Mouse (Mus musculus): ENCODE data around the gene Cyp2c65. TPM values are rescaled to one million over a fixed set of nuclear protein-coding genes. Genes with fewer than 3 reads are reported as not detected.
"Not testable (repeated sequence)": the region's sequence is repeated elsewhere in the genome, so short reads cannot be mapped to it uniquely, and the experiment has no call there.

The Cyp2c65 gene
- not detected in 2 replicates for polyA plus RNA-seq (2015; fragmentation: Nextera tagmentation; extraction: Ambion mirVana)

GRCm38 (mm10) chr19:39060719-39061118 is at the start of gene Cyp2c65:
Cyp2c65 (plus strand) TSS chr19:39061015.
- Histone ChIP-seq H3K4me3 (replicated peaks; ENCODE audit: low read length) (no peak within 1 kb of the TSS), H3K4me2 (ENCODE audit: low read length) (no peak within 1 kb of the TSS), H3K9ac (replicated peaks; ENCODE audit: low read depth, low read length) (no peak within 1 kb of the TSS), H3K27me3 (replicated peaks; ENCODE audit: control insufficient read depth, insufficient read depth, low read length) (no peaks in the 10 kb centered on the region), H3K27ac (ENCODE audit: low read length) (no peak within 1 kb of the TSS), H3K4me1 (replicated peaks; ENCODE audit: control insufficient read depth, insufficient read depth, low read length) (no peaks in the 10 kb centered on the region), H3K9me3 (ENCODE audit: control insufficient read depth, low read length) (no peaks in the 10 kb centered on the region), H3K36me3 (ENCODE audit: control insufficient read depth, insufficient read depth) (no peaks in the 10 kb centered on the region)
- ATAC-seq, result no peak
- 76% methylated on average over 2 of the region's 2 CpGs for WGBS

- Histone ChIP-seq H3K27ac (ENCODE audit: low read length) (no peak overlapping the region), H3K9ac (replicated peaks; ENCODE audit: low read depth, low read length) (no peak overlapping the region), H3K9me3 (ENCODE audit: control insufficient read depth, low read length) (no peaks in the 10 kb centered on the region), H3K36me3 (ENCODE audit: control insufficient read depth, insufficient read depth) (no peaks in the 10 kb centered on the region), H3K4me1 (replicated peaks; ENCODE audit: control insufficient read depth, insufficient read depth, low read length) (no peaks in the 10 kb centered on the region), H3K27me3 (replicated peaks; ENCODE audit: control insufficient read depth, insufficient read depth, low read length) (no peaks in the 10 kb centered on the region), H3K4me2 (ENCODE audit: low read length) (no peak overlapping the region), H3K4me3 (replicated peaks; ENCODE audit: low read length) (no peak overlapping the region)
- ATAC-seq, result no peak
- WGBS, result 91% methylated on average over 1 of the region's 1 CpGs
Measured at GRCm38 (mm10) chr19:39057928-39058327, 2.9 kb upstream of the Cyp2c65 start.

GRCm38 (mm10) chr19:39098779-39099178 is 38.0 kb downstream of the Cyp2c65 start:
- not testable (repeated sequence) for H3K27me3 ChIP-seq (replicated peaks; ENCODE audit: control insufficient read depth, insufficient read depth, low read length); H3K36me3 ChIP-seq (ENCODE audit: control insufficient read depth, insufficient read depth); H3K9me3 ChIP-seq (ENCODE audit: control insufficient read depth, low read length); H3K4me1 ChIP-seq (replicated peaks; ENCODE audit: control insufficient read depth, insufficient read depth, low read length); H3K4me3 ChIP-seq (replicated peaks; ENCODE audit: low read length); ATAC-seq; H3K9ac ChIP-seq (replicated peaks; ENCODE audit: low read depth, low read length); H3K4me2 ChIP-seq (ENCODE audit: low read length); H3K27ac ChIP-seq (ENCODE audit: low read length)
- 77% methylated on average over 2 of the region's 2 CpGs for WGBS

- WGBS, result 84% methylated on average over 1 of the region's 1 CpGs
- H3K27me3 ChIP-seq (replicated peaks; ENCODE audit: control insufficient read depth, insufficient read depth, low read length), result no peaks in the 10 kb centered on the region
- no peaks in the 10 kb centered on the region for H3K4me1 ChIP-seq (replicated peaks; ENCODE audit: control insufficient read depth, insufficient read depth, low read length)
- no peaks in the 10 kb centered on the region for H3K9me3 ChIP-seq (ENCODE audit: control insufficient read depth, low read length)
- H3K27ac ChIP-seq (ENCODE audit: low read length), result no peak within 1 kb of the TSS
- no peak for ATAC-seq
- H3K4me2 ChIP-seq (ENCODE audit: low read length), result no peak within 1 kb of the TSS
- no peak within 1 kb of the TSS for H3K9ac ChIP-seq (replicated peaks; ENCODE audit: low read depth, low read length)
- H3K4me3 ChIP-seq (replicated peaks; ENCODE audit: low read length), result no peak within 1 kb of the TSS
- no peaks in the 10 kb centered on the region for H3K36me3 ChIP-seq (ENCODE audit: control insufficient read depth, insufficient read depth)
Measured at GRCm38 (mm10) chr19:39113644-39114043, 52.8 kb downstream of the Cyp2c65 start, which contains the start of gene Cyp2c66. Cyp2c66 (plus strand) TSS chr19:39113898.

Other genes with a start within 250 kb of the Cyp2c65 start
- gene Noc3l, start 241.8 kb upstream of the Cyp2c65 start, polyA plus RNA-seq (2015; fragmentation: Nextera tagmentation; extraction: Ambion mirVana), result 6.6 and 6.8 TPM in 2 replicates
- 4.8 and 5.1 TPM in 2 replicates for gene Tbc1d12, start 224.4 kb upstream of the Cyp2c65 start, polyA plus RNA-seq (2015; fragmentation: Nextera tagmentation; extraction: Ambion mirVana)
- 18.1 and 20.4 TPM in 2 replicates for gene Hells, start 130.1 kb upstream of the Cyp2c65 start, polyA plus RNA-seq (2015; fragmentation: Nextera tagmentation; extraction: Ambion mirVana)
- not detected in 2 replicates for gene Cyp2c55, start 54.0 kb upstream of the Cyp2c65 start, polyA plus RNA-seq (2015; fragmentation: Nextera tagmentation; extraction: Ambion mirVana)
- not detected in 2 replicates for gene Cyp2c66, start 52.9 kb downstream of the Cyp2c65 start, polyA plus RNA-seq (2015; fragmentation: Nextera tagmentation; extraction: Ambion mirVana)
- gene Cyp2c29, start 208.4 kb downstream of the Cyp2c65 start, polyA plus RNA-seq (2015; fragmentation: Nextera tagmentation; extraction: Ambion mirVana), result not detected in 2 replicates